Mouse (Mus musculus) liver, embryonic 16.5 days (tissue): ENCODE measurements at regions not wholly inside any gene's neighbourhood (a gene's known extent, or its start where the extent isn't known, plus 50 kb on each side); places are given as distances from the start of the nearest gene placed in this dataset.
"Not testable (repeated sequence)": the region's sequence is repeated elsewhere in the genome, so short reads cannot be mapped to it uniquely, and the experiment has no call there.

Experiments
- ATAC-seq: fragments of 200-750 bp; cut with Nextera tagmentation; 2 replicates; pipeline ENCODE4 v1.8.0; 2017; ENCODE audit warnings: low read depth, mild to moderate bottlenecking, moderate number of reproducible peaks, moderate library complexity
- H3K27ac ChIP-seq: fragments of 300-500 bp; sonication (generic); 2 replicates; pipeline ENCODE4 v1.5.1; 2014; ENCODE audit warnings: mild to moderate bottlenecking, low read length
- H3K27me3 ChIP-seq: fragments of 300-500 bp; sonication (generic); 2 replicates; pipeline ENCODE4 v1.6.1; 2014; ENCODE audit warnings: low read depth, low read length, mixed read lengths; ENCODE audit not compliant: control insufficient read depth, insufficient read depth
- H3K36me3 ChIP-seq: fragments of 300-500 bp; sonication (generic); 2 replicates; pipeline ENCODE4 v1.6.1; 2014; ENCODE audit warnings: mild to moderate bottlenecking; ENCODE audit not compliant: control insufficient read depth, insufficient read depth
- H3K4me1 ChIP-seq: fragments of 300-500 bp; sonication (generic); 2 replicates; pipeline ENCODE4 v1.6.1; 2014; ENCODE audit warnings: low read depth, low read length, mixed read lengths; ENCODE audit not compliant: control insufficient read depth
- H3K4me2 ChIP-seq: fragments of 300-500 bp; sonication (generic); 2 replicates; pipeline ENCODE4 v1.6.1; 2014; ENCODE audit warnings: low read depth, low read length, mixed read lengths
- H3K4me3 ChIP-seq: fragments of 300-500 bp; sonication (generic); 2 replicates; pipeline ENCODE4 v1.5.1; 2014; ENCODE audit warnings: low read depth, mild to moderate bottlenecking, low read length
- H3K9ac ChIP-seq: fragments of 300-500 bp; sonication (generic); 2 replicates; pipeline ENCODE4 v1.6.1; 2014; ENCODE audit warnings: low read depth, low read length
- H3K9me3 ChIP-seq: fragments of 300-500 bp; sonication (generic); replicated peaks from 2 replicates; pipeline ENCODE4 v1.6.1; 2016; ENCODE audit warnings: low read length; ENCODE audit not compliant: control insufficient read depth
- WGBS: fragments of 180-500 bp; shearing (Covaris S2); extraction: QIAGEN DNeasy Blood & Tissue Kit; methylation state at CpG from one replicate; pipeline ENCODE4 v1.1.7; 2014; ENCODE audit not compliant: insufficient replicate concordance; 5-methylcytosine and 5-hydroxymethylcytosine counted together

DNA sequence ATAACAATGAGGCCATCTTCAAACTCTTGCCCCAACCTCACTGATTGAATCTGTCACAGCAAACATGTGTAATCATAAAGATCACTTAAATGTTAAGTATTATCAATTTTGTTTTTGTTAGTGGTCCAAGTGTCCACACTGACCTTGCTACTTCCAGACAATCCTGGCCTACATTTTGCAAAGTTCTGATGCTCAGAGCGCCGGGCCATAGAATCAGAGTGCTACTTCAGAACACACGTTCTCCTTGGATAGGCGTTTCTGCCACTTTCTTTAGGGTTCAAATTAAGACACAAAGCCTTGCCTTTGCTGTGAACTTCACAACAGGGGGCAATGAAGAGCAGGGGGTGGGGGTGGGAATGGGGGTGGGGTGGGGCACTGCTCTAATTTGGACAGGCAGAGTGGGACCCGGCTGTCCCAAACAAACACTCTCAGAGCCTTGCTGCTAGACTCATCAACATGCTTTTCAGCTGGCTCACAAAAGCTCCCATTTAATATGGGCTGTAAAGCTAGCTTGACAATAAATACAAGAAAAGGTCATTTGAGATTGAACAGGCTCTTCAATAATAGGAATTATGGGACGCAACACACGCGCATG lies 336.7 kb downstream of the Samd5 start:
- no peak overlapping the region for H3K27ac ChIP-seq
- H3K9me3 ChIP-seq: no peaks in the 10 kb centered on the region
- 79% methylated on average over 8 of the region's 8 CpGs for WGBS
- no peak overlapping the region for H3K4me3 ChIP-seq
- ATAC-seq: no peak
- no peaks in the 10 kb centered on the region for H3K36me3 ChIP-seq
- no peaks in the 10 kb centered on the region for H3K4me1 ChIP-seq
- no peak overlapping the region for H3K4me2 ChIP-seq
- no peaks in the 10 kb centered on the region for H3K27me3 ChIP-seq
- no peak overlapping the region for H3K9ac ChIP-seq

DNA sequence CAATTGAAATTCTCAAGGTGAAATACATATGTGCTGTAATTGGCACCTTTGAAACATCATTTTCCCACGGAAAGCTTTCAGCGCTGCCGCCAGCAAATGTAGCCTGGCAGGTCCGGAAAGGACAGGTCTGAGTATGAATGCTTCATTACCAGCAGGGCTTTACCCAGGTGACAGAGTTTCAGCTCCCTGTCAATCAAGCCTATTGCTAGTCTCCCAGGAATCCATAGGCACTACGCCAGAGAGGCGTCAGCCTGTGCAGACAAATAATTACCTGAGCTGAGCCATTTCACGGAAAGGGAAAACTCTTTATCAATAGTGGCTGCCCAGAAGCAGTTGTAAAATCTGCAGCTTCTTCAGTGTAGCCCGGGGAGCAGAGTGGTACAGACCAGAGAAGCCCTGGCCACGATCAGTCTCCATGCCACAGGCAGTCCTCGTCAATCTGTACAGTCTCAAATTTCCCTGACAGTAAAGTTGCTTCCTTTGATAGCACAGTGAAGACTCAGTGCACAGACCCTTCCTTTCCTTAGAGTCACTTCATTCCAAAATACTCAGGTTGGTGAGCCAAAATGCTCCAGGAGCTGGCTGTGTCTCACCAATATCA lies 340.7 kb downstream of the Samd5 start:
- Histone ChIP-seq H3K4me2 (no peak overlapping the region), H3K27ac (no peak overlapping the region), H3K9me3 (no peaks in the 10 kb centered on the region), H3K4me3 (no peak overlapping the region), H3K36me3 (no peaks in the 10 kb centered on the region), H3K9ac (no peak overlapping the region), H3K4me1 (no peaks in the 10 kb centered on the region), H3K27me3 (no peaks in the 10 kb centered on the region)
- ATAC-seq: no peak
- WGBS: 65% methylated on average over 10 of the region's 10 CpGs

DNA sequence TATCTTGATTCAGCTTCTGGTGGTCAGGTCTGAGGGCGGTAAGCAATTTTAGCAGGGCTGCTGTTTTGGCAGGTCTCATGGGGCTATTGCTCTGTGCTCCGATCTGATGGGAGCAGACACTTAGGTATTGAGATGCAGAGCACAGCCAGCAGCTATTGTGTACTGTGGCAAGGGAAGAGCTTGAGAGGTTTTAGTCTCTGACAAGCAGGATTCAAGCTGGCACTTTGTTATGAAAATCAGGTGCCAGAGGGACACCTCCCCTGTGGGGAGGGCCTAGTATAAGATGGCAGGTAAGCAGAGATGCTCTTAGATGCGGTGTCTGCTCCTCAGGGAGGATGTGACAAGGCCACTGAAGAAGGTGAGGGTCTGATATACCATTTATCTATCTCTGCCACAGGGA lies 343.3 kb downstream of the Samd5 start:
- no peaks in the 10 kb centered on the region for H3K27me3 ChIP-seq
- no peaks in the 10 kb centered on the region for H3K4me1 ChIP-seq
- no peak overlapping the region for H3K9ac ChIP-seq
- no peak overlapping the region for H3K4me2 ChIP-seq
- H3K36me3 ChIP-seq: no peaks in the 10 kb centered on the region
- H3K4me3 ChIP-seq: no peak overlapping the region
- WGBS: 56% methylated on average over 3 of the region's 3 CpGs
- no peaks in the 10 kb centered on the region for H3K9me3 ChIP-seq
- no peak for ATAC-seq
- H3K27ac ChIP-seq: no peak overlapping the region

DNA sequence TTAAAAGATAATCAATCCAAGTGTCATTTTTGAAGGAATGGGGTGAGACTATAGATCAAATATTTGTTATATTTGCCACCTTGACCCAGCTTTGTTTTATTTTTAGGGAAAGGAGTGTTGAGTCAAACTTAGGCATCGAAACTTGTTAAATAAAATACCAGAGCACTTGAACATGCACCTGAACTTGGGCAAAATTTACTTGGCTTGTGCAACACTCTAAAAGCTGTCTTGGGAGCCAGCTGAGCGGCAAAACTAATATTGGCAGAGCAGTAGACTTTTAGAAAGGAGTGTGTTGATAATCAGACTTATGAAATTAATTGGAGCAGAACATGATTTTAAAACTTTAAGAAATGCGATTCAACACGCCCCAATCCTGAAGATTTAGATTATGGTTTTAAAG lies 346.7 kb downstream of the Samd5 start:
- no peak for ATAC-seq
- H3K9me3 ChIP-seq: no peaks in the 10 kb centered on the region
- no peak overlapping the region for H3K4me2 ChIP-seq
- H3K27ac ChIP-seq: no peak overlapping the region
- H3K36me3 ChIP-seq: no peaks in the 10 kb centered on the region
- H3K4me1 ChIP-seq: no peaks in the 10 kb centered on the region
- H3K4me3 ChIP-seq: no peak overlapping the region
- H3K27me3 ChIP-seq: no peaks in the 10 kb centered on the region
- 58% methylated on average over 4 of the region's 4 CpGs for WGBS
- H3K9ac ChIP-seq: no peak overlapping the region

DNA sequence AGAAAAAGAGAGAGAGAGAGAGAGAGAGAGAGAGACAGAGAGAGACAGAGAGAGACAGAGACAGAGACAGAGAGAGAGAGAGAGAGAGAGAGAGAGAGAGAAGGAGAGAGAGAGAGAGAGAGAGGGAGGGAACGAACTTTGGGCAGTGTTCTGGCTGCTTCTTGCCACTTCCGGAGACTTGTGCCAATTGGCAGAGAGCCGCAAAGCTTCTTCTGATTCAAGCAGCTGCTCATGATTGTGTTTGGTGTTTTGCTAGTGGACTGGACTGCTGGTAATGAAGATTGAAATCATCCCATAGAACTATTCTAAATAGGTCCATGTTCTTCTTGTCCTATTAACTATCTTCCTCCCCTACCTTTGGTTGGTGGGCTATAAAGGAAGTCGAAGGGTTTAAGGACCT lies 347.1 kb downstream of the Samd5 start:
- ATAC-seq, H3K4me3 ChIP-seq, H3K27me3 ChIP-seq, H3K36me3 ChIP-seq, H3K9me3 ChIP-seq, H3K27ac ChIP-seq, H3K4me2 ChIP-seq, H3K4me1 ChIP-seq, H3K9ac ChIP-seq: not testable (repeated sequence)
- 68% methylated on average over 4 of the region's 4 CpGs for WGBS

DNA sequence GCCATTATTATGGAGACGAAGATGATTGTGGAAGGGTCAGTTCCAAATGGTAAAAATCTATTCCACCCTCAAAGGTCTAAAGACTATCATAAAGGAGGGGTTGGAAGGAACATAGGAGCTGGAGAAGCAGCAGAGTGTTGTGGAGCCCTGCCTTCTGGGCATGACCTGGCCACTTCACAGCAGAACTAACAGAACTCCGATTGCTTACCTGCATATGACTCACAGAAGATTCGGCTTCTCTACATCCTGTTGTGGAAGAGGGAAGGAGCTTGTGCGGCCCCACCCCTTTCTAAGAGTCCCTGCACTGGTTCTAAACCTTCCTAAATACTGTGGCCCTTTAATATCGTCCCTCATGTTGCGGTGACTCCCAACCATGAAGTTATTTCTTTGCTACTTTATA lies 362.7 kb downstream of the Samd5 start:
- Histone ChIP-seq H3K36me3 (no peaks in the 10 kb centered on the region), H3K27ac (no peak overlapping the region), H3K4me3 (no peak overlapping the region), H3K27me3 (no peaks in the 10 kb centered on the region), H3K4me2 (no peak overlapping the region), H3K4me1 (no peaks in the 10 kb centered on the region), H3K9me3 (no peaks in the 10 kb centered on the region), H3K9ac (no peak overlapping the region)
- ATAC-seq: no peak
- 60% methylated on average over 6 of the region's 6 CpGs for WGBS

DNA sequence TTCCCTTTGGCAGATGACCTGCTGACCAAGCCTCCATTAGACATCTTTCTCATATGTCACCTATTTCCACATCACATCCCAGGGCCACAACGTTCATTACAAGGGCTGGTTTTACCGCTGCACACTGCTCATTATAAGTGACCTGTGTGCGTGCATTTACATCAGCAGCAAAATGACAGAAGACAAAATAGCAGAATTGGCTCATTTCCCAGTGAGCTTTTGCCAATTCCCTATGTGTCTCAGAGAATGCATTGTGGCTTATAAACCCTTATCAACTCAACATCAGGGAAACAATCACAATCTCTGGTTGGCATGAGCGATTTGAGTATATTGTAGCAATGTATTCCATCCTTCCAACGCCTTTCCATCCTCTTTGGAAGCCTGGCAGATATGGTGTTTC lies 364.7 kb downstream of the Samd5 start:
- Histone ChIP-seq H3K36me3 (no peaks in the 10 kb centered on the region), H3K27me3 (no peaks in the 10 kb centered on the region), H3K4me2 (no peak overlapping the region), H3K27ac (no peak overlapping the region), H3K9me3 (no peaks in the 10 kb centered on the region), H3K9ac (no peak overlapping the region), H3K4me3 (no peak overlapping the region), H3K4me1 (no peaks in the 10 kb centered on the region)
- no peak for ATAC-seq
- 65% methylated on average over 5 of the region's 5 CpGs for WGBS

DNA sequence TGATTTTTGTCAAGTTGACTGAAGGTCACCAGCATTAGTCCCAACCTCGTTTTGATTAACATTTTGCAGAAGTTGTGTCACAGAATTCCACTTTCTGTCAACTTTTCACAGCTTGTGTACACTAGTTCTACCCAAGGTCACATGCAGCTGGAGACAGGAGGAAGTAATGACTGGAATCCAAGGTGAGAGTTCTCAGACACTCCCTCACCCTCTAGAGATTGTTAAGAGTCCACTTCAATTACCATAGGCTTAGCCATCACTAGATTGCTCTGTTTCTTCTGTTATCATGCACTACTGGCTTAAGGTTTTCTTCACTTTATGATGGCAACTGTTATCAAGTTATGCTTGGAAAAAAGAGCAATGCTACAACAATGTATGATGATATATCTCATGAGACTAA lies 379.0 kb downstream of the Samd5 start:
- H3K4me1 ChIP-seq: no peaks in the 10 kb centered on the region
- H3K27ac ChIP-seq: no peak overlapping the region
- no peaks in the 10 kb centered on the region for H3K27me3 ChIP-seq
- no peak overlapping the region for H3K9ac ChIP-seq
- H3K9me3 ChIP-seq: no peaks in the 10 kb centered on the region
- 18% methylated on average over 1 of the region's 1 CpGs for WGBS
- H3K4me3 ChIP-seq: no peak overlapping the region
- H3K36me3 ChIP-seq: no peaks in the 10 kb centered on the region
- no peak for ATAC-seq
- H3K4me2 ChIP-seq: no peak overlapping the region

DNA sequence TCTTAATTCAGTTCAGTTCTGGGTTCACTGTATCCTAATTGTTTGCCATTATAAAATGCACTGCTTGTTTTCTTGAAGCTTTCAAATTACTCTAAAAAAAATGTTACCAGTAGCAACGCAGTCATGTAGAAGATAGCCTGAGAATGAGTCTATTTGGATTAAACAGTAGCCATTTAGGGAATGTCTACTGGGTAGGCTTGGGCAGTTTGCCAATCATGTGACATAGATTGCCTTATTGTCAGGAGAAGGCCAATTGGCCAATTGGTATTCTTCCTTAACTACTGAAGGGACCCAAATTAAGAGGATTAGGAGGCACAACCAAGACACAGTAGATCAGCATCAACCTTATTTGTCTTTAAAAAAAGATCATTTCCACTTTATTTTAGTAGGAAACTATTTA lies 379.7 kb downstream of the Samd5 start:
- H3K36me3 ChIP-seq: no peaks in the 10 kb centered on the region
- no peak overlapping the region for H3K4me2 ChIP-seq
- no peaks in the 10 kb centered on the region for H3K9me3 ChIP-seq
- no peak overlapping the region for H3K27ac ChIP-seq
- 53% methylated on average over 1 of the region's 1 CpGs for WGBS
- no peak overlapping the region for H3K4me3 ChIP-seq
- H3K4me1 ChIP-seq: no peaks in the 10 kb centered on the region
- H3K27me3 ChIP-seq: no peaks in the 10 kb centered on the region
- ATAC-seq: no peak
- no peak overlapping the region for H3K9ac ChIP-seq
